Mouse (Mus musculus) E14TG2a.4 (cell line): ENCODE data around the gene Otogl.

Experiments used
- H3K27me3 ChIP-seq: 2 replicates; pipeline ENCODE4 v1.6.1; 2014; ENCODE audit warnings: low read length, control low read depth; ENCODE audit not compliant: insufficient read depth
- H3K36me3 ChIP-seq: 2 replicates; pipeline ENCODE4 v1.6.1; 2014; ENCODE audit warnings: low read length, control low read depth; ENCODE audit not compliant: insufficient read depth
- H3K4me1 ChIP-seq: replicated peaks from 2 replicates; pipeline ENCODE4 v1.6.1; 2014; ENCODE audit warnings: low read depth, low read length, control low read depth
- H3K4me3 ChIP-seq: replicated peaks from 2 replicates; pipeline ENCODE4 v1.5.1; 2014; ENCODE audit warnings: mild to moderate bottlenecking, low read length
- H3K9me3 ChIP-seq: 2 replicates; pipeline ENCODE4 v1.6.1; 2014; ENCODE audit warnings: low read length, control low read depth
- CTCF ChIP-seq: conservative IDR thresholded peaks from 2 replicates; pipeline ENCODE4 v1.5.1; 2014; ENCODE audit warnings: low read length
- NANOG ChIP-seq: IDR thresholded peaks from 2 replicates; pipeline ENCODE4 v1.6.1; 2014; ENCODE audit warnings: borderline replicate concordance, low read length, mixed read lengths
- POU5F1 ChIP-seq: IDR thresholded peaks from 2 replicates; pipeline ENCODE4 v1.6.1; 2014; ENCODE audit warnings: low read length, borderline replicate concordance

Gene Otogl

DNA sequence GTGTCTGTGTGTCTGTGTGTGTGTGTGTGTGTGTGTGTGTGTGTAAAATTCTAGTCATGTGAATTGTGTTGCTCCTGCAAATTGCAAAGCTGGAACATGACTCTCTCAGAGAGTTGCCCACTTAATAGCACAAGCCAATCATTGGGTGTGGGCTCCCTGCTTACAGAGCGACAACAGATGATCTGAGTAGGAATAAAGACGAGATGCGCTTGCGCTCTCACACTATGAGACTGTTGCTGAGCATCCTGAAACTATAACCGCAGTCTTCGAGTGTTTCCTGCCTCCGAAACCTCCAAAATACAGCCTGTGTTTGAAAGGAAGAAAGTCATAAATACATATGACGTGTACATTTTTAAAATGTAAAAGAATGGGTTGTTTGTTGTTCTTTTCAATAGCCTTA, 43.0 kb downstream of the Otogl start:
- Histone ChIP-seq H3K4me1 (no peaks in the 10 kb centered on the region), H3K36me3 (no peaks in the 10 kb centered on the region), H3K9me3 (no peaks in the 10 kb centered on the region), H3K27me3 (no peaks in the 10 kb centered on the region), H3K4me3 (no peak overlapping the region)
- TF ChIP-seq POU5F1 (no peak), NANOG (no peak), CTCF (no peak)

DNA sequence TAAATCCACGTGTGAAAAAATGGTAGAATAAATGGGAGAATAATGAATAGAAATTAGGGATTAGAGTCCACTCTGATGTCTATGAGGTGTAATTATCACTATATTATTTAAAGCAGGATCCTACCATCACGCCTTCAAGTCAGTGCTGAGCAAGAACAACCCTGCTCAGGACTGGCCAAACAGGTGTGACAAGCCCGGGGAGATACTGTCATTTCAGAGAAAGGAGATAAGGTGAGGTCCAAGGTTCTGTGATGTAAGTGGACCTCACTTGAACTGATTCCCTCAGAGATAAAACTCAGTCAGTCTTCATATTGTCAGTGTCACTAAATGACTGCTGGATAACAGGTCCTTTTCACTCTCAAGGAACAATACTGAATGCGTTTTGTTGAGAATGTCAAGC, 44.5 kb downstream of the Otogl start:
- Histone ChIP-seq H3K9me3 (no peaks in the 10 kb centered on the region), H3K36me3 (no peaks in the 10 kb centered on the region), H3K27me3 (no peaks in the 10 kb centered on the region), H3K4me3 (no peak overlapping the region), H3K4me1 (no peaks in the 10 kb centered on the region)
- TF ChIP-seq NANOG (no peak), POU5F1 (no peak), CTCF (no peak)

DNA sequence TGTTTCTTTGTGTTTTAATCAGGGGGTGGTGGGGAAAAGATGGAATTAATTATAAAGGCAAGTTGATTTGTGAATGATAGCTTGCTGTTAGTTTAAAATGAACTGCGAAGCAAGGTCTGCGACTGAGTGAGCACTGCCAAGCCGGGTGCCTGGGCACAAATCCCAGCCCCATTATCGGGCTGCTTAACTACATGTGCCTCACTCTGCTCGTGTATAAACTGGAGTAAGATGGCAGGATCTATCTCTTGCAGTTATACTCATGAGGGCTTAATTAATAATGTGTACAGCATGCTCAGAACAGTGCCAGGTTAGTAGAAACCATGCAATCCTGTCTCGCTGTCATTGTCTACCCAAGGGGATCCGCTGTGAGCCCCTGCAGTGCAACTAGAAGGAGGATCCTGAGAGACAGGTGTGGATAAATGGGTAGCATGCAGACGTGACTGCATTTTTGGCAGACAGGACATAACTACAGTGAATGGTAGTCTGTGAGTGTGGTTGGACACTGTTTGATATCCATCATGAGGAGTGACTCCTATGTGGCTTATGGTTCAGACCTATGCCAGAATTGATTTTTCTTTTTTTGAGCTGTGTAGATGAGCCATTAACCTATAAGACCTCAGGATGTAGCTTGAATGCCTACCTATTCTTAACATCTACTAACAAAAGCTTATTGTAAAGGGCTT, 51.6 kb downstream of the Otogl start:
- H3K4me1 ChIP-seq: no peaks in the 10 kb centered on the region
- TF ChIP-seq POU5F1 (no peak), CTCF (no peak), NANOG (no peak)
- no peak overlapping the region for H3K4me3 ChIP-seq
- no peaks in the 10 kb centered on the region for H3K9me3 ChIP-seq
- no peaks in the 10 kb centered on the region for H3K36me3 ChIP-seq
- no peaks in the 10 kb centered on the region for H3K27me3 ChIP-seq

DNA sequence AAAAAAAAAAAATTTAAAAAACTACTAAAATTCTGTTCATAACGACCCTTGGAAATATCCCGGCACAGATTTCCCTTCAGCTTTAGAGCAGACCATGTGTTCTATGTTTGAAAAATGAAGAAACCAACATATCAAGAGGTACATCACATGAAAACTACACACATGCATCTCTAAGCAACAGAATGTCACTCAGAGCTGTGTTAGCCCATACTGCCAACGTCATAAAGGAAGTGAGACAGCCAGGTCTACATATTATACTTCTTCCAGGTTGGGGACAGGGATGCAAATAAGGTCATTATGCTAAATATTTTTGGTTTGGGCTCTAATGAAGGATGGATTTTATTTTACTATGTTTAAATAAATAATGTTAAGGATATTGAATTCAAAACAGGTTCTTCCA, 52.7 kb downstream of the Otogl start:
- Histone ChIP-seq H3K4me3 (no peak overlapping the region), H3K9me3 (no peaks in the 10 kb centered on the region), H3K4me1 (no peaks in the 10 kb centered on the region), H3K27me3 (no peaks in the 10 kb centered on the region), H3K36me3 (no peaks in the 10 kb centered on the region)
- TF ChIP-seq POU5F1: no peak
- no peak for TF ChIP-seq CTCF
- no peak for TF ChIP-seq NANOG

DNA sequence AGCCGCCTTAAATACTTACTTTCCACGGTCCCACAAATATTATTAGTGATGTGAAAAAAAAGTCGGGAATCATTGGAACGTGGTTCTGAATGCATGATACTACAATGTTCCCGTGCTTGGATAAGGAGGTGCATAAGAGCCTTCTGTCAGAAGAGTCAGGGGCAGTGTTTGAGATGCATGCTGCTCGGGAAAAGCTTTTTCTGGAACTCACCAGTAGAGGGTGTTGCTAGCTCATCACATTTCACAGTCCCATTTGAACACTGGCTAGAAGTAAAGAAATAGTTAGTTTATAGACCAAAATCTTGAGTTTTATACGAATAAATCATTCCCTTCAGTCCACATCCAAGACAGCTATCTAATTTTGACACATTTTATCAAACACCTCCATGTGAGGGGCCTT, 53.2 kb downstream of the Otogl start:
- Histone ChIP-seq H3K9me3 (no peaks in the 10 kb centered on the region), H3K4me1 (no peaks in the 10 kb centered on the region), H3K4me3 (no peak overlapping the region), H3K27me3 (no peaks in the 10 kb centered on the region), H3K36me3 (no peaks in the 10 kb centered on the region)
- TF ChIP-seq POU5F1: no peak
- peak; percentile 34 for TF ChIP-seq CTCF

DNA sequence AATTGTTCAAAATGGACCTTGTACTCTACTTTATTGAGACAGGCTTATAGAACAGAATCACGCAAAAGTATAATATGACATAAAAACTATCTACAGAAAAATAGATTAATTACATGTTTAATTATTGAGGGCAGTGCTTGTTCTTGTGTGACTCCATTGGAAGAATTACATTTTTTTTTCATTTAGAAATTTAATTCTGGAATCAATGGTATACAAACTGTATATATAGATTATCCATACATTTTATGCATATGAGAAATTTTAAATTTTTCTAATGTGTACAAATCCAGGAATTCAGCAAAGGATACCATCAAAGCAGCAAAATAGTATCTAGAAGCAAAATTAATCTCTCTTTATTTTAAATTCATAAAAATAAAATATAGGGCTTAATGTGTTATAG, 67.0 kb downstream of the Otogl start:
- Histone ChIP-seq H3K27me3 (no peaks in the 10 kb centered on the region), H3K4me3 (no peak overlapping the region), H3K4me1 (no peaks in the 10 kb centered on the region), H3K36me3 (no peaks in the 10 kb centered on the region), H3K9me3 (no peaks in the 10 kb centered on the region)
- no peak for TF ChIP-seq CTCF
- TF ChIP-seq POU5F1: no peak
- TF ChIP-seq NANOG: no peak

DNA sequence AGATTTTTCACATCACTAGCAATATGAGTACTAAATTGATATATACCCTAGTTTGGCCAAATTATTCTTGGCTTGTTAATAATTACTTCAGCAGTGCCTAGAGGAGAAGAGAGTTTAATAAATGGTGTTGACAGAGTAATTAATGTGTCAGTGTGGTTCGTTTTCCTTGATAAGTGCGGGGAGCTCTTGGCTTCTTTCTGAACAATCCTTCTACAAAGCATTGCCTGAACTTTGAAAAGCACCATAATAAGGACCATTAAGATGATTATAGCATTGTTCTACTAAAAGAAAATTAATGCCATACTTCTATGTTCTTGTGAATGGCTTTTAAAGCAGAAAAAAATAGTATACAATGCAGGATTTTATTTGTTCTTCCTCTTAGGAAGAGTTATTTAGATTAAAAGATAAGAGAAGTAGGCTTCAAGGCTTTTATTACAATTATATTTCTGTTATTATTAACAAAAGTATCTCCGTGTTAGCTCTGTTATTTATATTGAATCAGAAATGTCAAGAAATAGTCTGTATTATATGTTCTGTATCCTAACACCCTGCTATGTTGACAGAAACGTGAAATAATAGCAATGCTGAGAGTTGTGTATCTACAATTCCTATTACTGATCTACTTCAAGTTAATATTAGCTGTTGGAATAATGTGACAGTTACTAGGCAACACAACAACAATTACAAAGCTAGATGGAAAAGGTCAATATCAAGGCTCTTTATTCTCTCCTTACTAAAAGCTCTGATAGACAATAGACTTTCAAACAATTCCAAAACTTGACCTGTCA, 77.3 kb downstream of the Otogl start:
- TF ChIP-seq CTCF: no peak
- no peak for TF ChIP-seq NANOG
- TF ChIP-seq POU5F1: no peak

DNA sequence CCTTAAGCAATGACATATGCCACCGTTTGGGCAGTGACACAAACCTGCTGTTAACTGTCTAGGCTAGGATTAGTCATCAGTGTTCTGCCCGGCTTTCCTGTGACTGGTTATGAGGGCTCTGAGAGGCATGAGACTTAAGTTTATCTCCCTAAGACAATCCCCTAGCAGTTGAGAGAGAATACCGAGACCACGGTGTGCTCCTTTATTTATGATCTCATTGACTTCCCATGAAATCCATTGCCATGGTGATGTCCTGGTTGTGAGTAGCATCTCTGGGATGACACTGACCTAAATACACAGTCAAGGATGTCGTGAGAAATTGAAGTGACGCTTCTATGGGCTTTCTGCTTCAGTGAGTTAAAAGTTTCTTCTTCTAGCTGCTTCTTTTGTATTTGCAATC, 82.8 kb downstream of the Otogl start:
- Histone ChIP-seq H3K9me3 (no peaks in the 10 kb centered on the region), H3K4me1 (no peaks in the 10 kb centered on the region), H3K27me3 (no peaks in the 10 kb centered on the region), H3K36me3 (no peaks in the 10 kb centered on the region), H3K4me3 (no peak overlapping the region)
- TF ChIP-seq POU5F1 (no peak), NANOG (no peak), CTCF (no peak)

More for the DNA sequence above, 77.3 kb downstream of the Otogl start:
- no peak overlapping the region for H3K4me3 ChIP-seq
- no peaks in the 10 kb centered on the region for H3K4me1 ChIP-seq
- H3K27me3 ChIP-seq: no peaks in the 10 kb centered on the region
- no peaks in the 10 kb centered on the region for H3K36me3 ChIP-seq
- H3K9me3 ChIP-seq: no peaks in the 10 kb centered on the region
